Comparison of ENCODE assay signal across 21 mouse cellular contexts in the genomic region with DNA sequence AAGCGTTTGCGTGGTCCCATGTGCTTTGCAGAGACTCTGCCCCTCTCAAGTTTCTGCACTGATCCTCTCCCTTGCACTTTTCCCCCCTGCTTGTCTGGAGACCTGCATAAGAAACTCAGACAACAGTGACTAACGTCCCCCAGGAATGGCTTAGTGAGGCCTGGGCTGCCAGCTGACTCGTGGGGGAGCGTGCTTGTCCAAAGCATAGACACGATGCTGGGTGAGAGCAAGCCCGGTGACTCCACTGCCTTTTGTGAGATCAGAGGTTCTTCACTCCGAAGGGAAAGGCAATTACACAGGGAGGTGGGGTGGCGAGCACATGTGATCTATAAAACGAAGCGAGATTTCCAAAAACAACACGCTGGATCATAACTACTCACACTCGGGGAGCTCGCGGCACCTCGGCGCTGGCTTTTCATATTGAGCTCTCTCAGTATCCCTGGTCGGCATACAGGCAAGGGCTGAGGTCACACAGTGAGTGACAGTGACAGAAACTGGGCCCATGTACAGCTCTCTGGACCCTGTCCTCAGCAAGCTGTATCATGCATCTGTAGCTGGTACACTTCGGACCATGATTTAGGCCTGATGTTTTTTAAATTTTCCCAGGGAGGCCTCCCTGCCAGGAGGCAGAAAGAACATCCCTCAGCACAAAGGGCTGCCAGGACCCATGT. TPM values are rescaled to one million over a fixed set of nuclear protein-coding genes. Genes with fewer than 3 reads are reported as not detected.
DNase-seq lines count a peak whose midpoint lies in the region; ATAC-seq and TF ChIP-seq lines count a peak whose summit lies in the region.
"Had no signal": no experiment of that assay in that cellular context is flagged by ENCODE, and none has a peak within 500 bp of the region (broad histone marks: within the 10 kb centered on the region; RNA-seq: fewer than 3 reads in every experiment).

No protein-coding gene starts in this region.

- H3K4me1 ChIP-seq in lung, embryonic 16.5 days (replicated peaks; ENCODE audit: control insufficient read depth, insufficient read depth, low read length): peaks cover 8% of the 10 kb centered on the region; the same call in 1 of the 2 replicates
- no peaks in the 10 kb centered on the region for H3K4me1 ChIP-seq in lung, adult 2 months (ENCODE audit: control insufficient read depth, insufficient read depth, low read length)
- peaks cover 19% of the 10 kb centered on the region for H3K4me1 ChIP-seq in embryonic facial prominence, embryonic 12.5 days
- H3K4me1 ChIP-seq in limb, embryonic 14.5 days (ENCODE audit: control insufficient read depth, insufficient read depth, low read length): peaks cover 32% of the 10 kb centered on the region
- H3K4me1 ChIP-seq: midbrain, embryonic 13.5 days; neural tube, embryonic 13.5 days had no signal

- WGBS in lung, embryonic 16.5 days: 51% methylated on average over 19 of the region's 19 CpGs
- WGBS in lung, adult 2 months: 70% methylated on average over 19 of the region's 19 CpGs
- 45% methylated on average over 19 of the region's 19 CpGs for WGBS in embryonic facial prominence, embryonic 12.5 days
- 27% methylated on average over 19 of the region's 19 CpGs for WGBS in limb, embryonic 14.5 days

- no peak for DNase-seq in lung, adult 2 months
- DNase-seq in gastrocnemius, adult 8-10 months (ENCODE audit: low spot score in 2 of 2): peak; percentile 10 to 30
- DNase-seq in limb, embryonic 14.5 days (ENCODE audit: low spot score): peak; percentile 29
- DNase-seq in right cerebral cortex, postnatal 36 days (ENCODE audit: low spot score in 2 of 2): no peak
- DNase-seq: adrenal gland, adult 2 months; cerebellum, adult 8-10 months; heart, postnatal 4 days; kidney, adult 11 months; right cerebral cortex, adult 18-20 months; spleen, adult 18-20 months; thymus, postnatal 25 days had no signal

- no peak overlapping the region for H3K4me2 ChIP-seq in lung, embryonic 16.5 days (ENCODE audit: low read depth, low read length)
- H3K4me2 ChIP-seq in embryonic facial prominence, embryonic 12.5 days (replicated peaks): peak overlapping the region; percentile 16; the same call in 1 of the 2 replicates
- 0 out of 2 replicates have a peak overlapping the region, but pooled peaks have one; percentile 11 for H3K4me2 ChIP-seq in limb, embryonic 14.5 days (replicated peaks; ENCODE audit: low read depth, low read length, severe bottlenecking)
- H3K4me2 ChIP-seq: heart, embryonic 13.5 days; midbrain, embryonic 13.5 days; neural tube, embryonic 13.5 days had no signal

- no peaks in the 10 kb centered on the region for H3K27me3 ChIP-seq in lung, embryonic 16.5 days (ENCODE audit: control insufficient read depth, insufficient read depth, low read depth, low read length)
- H3K27me3 ChIP-seq in embryonic facial prominence, embryonic 12.5 days: no peaks in the 10 kb centered on the region
- no peaks in the 10 kb centered on the region for H3K27me3 ChIP-seq in limb, embryonic 14.5 days (ENCODE audit: control insufficient read depth, insufficient read depth, low read length)
- H3K27me3 ChIP-seq: heart, embryonic 13.5 days; midbrain, embryonic 13.5 days; neural tube, embryonic 13.5 days had no signal

- TF ChIP-seq POLR2A in lung, adult 2 months (IDR thresholded peaks at IDR 0.05; ENCODE audit: borderline replicate concordance, extremely low read depth, low read depth, low read length): no peak
- TF ChIP-seq POLR2A in limb, embryonic 14.5 days (IDR thresholded peaks at IDR 0.05; ENCODE audit: borderline replicate concordance, extremely low read depth, insufficient read depth, insufficient read length): no peak

- no peak for TF ChIP-seq CTCF in lung, adult 2 months (IDR thresholded peaks at IDR 0.05; ENCODE audit: insufficient read depth, low read length)

- no peak overlapping the region for H3K9ac ChIP-seq in lung, embryonic 16.5 days (ENCODE audit: low read length)
- H3K9ac ChIP-seq in embryonic facial prominence, embryonic 12.5 days: no peak overlapping the region
- H3K9ac ChIP-seq in limb, embryonic 14.5 days (ENCODE audit: low read depth, low read length, severe bottlenecking): no peak overlapping the region
- H3K9ac ChIP-seq: heart, embryonic 13.5 days; liver, embryonic 14.5 days; midbrain, embryonic 13.5 days; neural tube, embryonic 13.5 days had no signal

- H3K27ac ChIP-seq in lung, embryonic 16.5 days (ENCODE audit: low read length): no peak overlapping the region
- peak overlapping the region; percentile 68 for H3K27ac ChIP-seq in embryonic facial prominence, embryonic 12.5 days
- 0 out of 2 replicates have a peak overlapping the region, but pooled peaks have one; percentile 45 for H3K27ac ChIP-seq in limb, embryonic 14.5 days (replicated peaks; ENCODE audit: low read depth, low read length)
- H3K27ac ChIP-seq: heart, embryonic 13.5 days; hindbrain, postnatal 0 days; kidney, postnatal 0 days; liver, embryonic 14.5 days; midbrain, embryonic 13.5 days; neural tube, embryonic 13.5 days had no signal

- H3K4me3 ChIP-seq in lung, embryonic 16.5 days (ENCODE audit: low read length): no peak overlapping the region
- no peak overlapping the region for H3K4me3 ChIP-seq in lung, adult 2 months (replicated peaks; ENCODE audit: extremely low read depth, low read depth, low read length)
- H3K4me3 ChIP-seq in embryonic facial prominence, embryonic 12.5 days: no peak overlapping the region
- H3K4me3 ChIP-seq in limb, embryonic 14.5 days (replicated peaks; ENCODE audit: low read length): no peak overlapping the region
- H3K4me3 ChIP-seq: heart, embryonic 13.5 days; midbrain, embryonic 13.5 days; neural tube, embryonic 13.5 days had no signal

- no peaks in the 10 kb centered on the region for H3K9me3 ChIP-seq in lung, embryonic 16.5 days (ENCODE audit: control insufficient read depth, low read length)
- no peaks in the 10 kb centered on the region for H3K9me3 ChIP-seq in embryonic facial prominence, embryonic 12.5 days
- no peaks in the 10 kb centered on the region for H3K9me3 ChIP-seq in limb, embryonic 14.5 days (ENCODE audit: control insufficient read depth, low read length)
- H3K9me3 ChIP-seq: heart, embryonic 13.5 days; midbrain, embryonic 13.5 days; neural tube, embryonic 13.5 days had no signal

- ATAC-seq in lung, embryonic 16.5 days (ENCODE audit: low read depth): peak; percentile 54
- ATAC-seq in embryonic facial prominence, embryonic 12.5 days (ENCODE audit: insufficient number of reproducible peaks, insufficient read depth, low FRiP score, low TSS enrichment): no peak
- ATAC-seq in limb, embryonic 14.5 days (ENCODE audit: low FRiP score, low read depth): peak; percentile 61
- ATAC-seq in inflammation-experienced regulatory T-cells, adult 6 months: no peak
- ATAC-seq: hindbrain, postnatal 0 days; midbrain, embryonic 13.5 days had no signal

- no peaks in the 10 kb centered on the region for H3K36me3 ChIP-seq in lung, embryonic 16.5 days (ENCODE audit: control insufficient read depth, insufficient read depth, low read length)
- no peaks in the 10 kb centered on the region for H3K36me3 ChIP-seq in embryonic facial prominence, embryonic 12.5 days
- no peaks in the 10 kb centered on the region for H3K36me3 ChIP-seq in limb, embryonic 14.5 days (ENCODE audit: control insufficient read depth, insufficient read depth, low read length)
- H3K36me3 ChIP-seq: heart, embryonic 13.5 days; midbrain, embryonic 13.5 days; neural tube, embryonic 13.5 days had no signal

RNA-seq across cellular contexts. Expression of a gene that starts 34.1 kb away (rescaled TPM):
- 11.7 and 13.0 TPM in 2 replicates for polyA plus RNA-seq in lung, embryonic 16.5 days (2015; fragmentation: Nextera tagmentation; extraction: Ambion mirVana)
- 2.2 and 2.6 TPM in 2 replicates for polyA plus RNA-seq in lung, adult 2 months (2012; rRNA removed)
- polyA plus RNA-seq in embryonic facial prominence, embryonic 12.5 days (2016; fragmentation: Nextera tagmentation; extraction: Ambion mirVana): 22.4 and 24.3 TPM in 2 replicates
- total RNA-seq in gastrocnemius, adult 8-10 months (2022): under 1 TPM; 0.52 to 0.83 (median 0.64) TPM
- 8.6 and 8.7 TPM in 2 replicates for polyA plus RNA-seq in limb, embryonic 14.5 days (2012; rRNA removed)
- 12.0 and 13.2 TPM in 2 replicates for polyA plus RNA-seq in limb, embryonic 14.5 days (2014; fragmentation: Nextera tagmentation; extraction: Ambion mirVana)
- not detected for polyA plus RNA-seq in inflammation-experienced regulatory T-cells, adult 6 months (2017; shearing (Covaris generic))
- total RNA-seq: granulocyte monocyte progenitor cell, adult 5-6 weeks had no signal

Comparison
In these comparisons a context has a peak if more than half of its experiments do, and no peak if none do; other contexts are left out.
1. ATAC-seq: peak in lung, embryonic 16.5 days (single experiment) and limb, embryonic 14.5 days (single experiment); none in embryonic facial prominence, embryonic 12.5 days (single experiment) and inflammation-experienced regulatory T-cells, adult 6 months (single experiment).
2. DNase-seq: peak in gastrocnemius, adult 8-10 months (2 of 2) and limb, embryonic 14.5 days (single experiment); none in lung, adult 2 months (single experiment) and right cerebral cortex, postnatal 36 days (0 of 2).